Mouse (Mus musculus) testis, adult 2 months (tissue): ENCODE results near the gene Gsk3b.

Experiments used
- CTCF ChIP-seq: fragments of 200-500 bp; IDR thresholded peaks from 2 replicates; pipeline ENCODE4 v1.5.1; 2012; ENCODE audit warnings: low read depth, mild to moderate bottlenecking, inconsistent platforms, low read length, moderate library complexity; ENCODE audit not compliant: control insufficient read depth, insufficient read depth, insufficient replicate concordance
- POLR2A ChIP-seq: fragments of 200-500 bp; IDR thresholded peaks from 2 replicates; pipeline ENCODE4 v1.6.1; 2012; ENCODE audit warnings: low read depth, mild to moderate bottlenecking, inconsistent platforms, low read length, moderate library complexity; ENCODE audit not compliant: control insufficient read depth

GRCm38 (mm10) chr16:38294685-38295348 is 206.0 kb downstream of the Gsk3b start, which contains the start of gene Nr1i2:
- TF ChIP-seq POLR2A (no peak), CTCF (no peak)
